9 mouse cellular contexts compared by ENCODE assay signal in the genomic region with DNA sequence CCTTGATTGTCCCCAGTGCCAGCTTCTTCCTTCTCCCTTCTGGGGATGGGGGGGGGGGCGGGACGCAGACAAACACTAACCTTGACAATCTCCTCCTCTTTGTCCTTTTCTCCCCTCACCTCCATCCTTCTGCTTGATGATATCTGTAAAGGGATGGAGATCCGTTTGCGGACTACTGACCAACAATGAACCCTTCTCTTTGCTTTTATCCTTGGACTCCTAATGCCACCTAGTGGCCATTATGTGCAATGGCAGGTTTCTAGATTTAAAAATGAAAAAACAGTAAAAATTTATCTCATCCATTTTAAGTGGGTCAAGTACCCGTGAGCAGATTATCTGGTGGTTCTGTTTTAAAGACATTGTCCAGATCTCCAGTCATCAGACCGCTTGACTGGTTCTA. TPM values are rescaled to one million over a fixed set of nuclear protein-coding genes. Genes with fewer than 3 reads are reported as not detected.
DNase-seq lines count a peak whose midpoint lies in the region; ATAC-seq and TF ChIP-seq lines count a peak whose summit lies in the region.
"Had no signal": no experiment of that assay in that cellular context is flagged by ENCODE, and none has a peak within 500 bp of the region (broad histone marks: within the 10 kb centered on the region; RNA-seq: fewer than 3 reads in every experiment).

No protein-coding gene starts in this region.

- H3K4me1 ChIP-seq in heart, embryonic 13.5 days: peaks cover 25% of the 10 kb centered on the region
- 0 out of 2 replicates have a peak, but pooled peaks cover 4% of the 10 kb centered on the region for H3K4me1 ChIP-seq in heart, embryonic 10.5 days
- 0 out of 2 replicates have a peak, but pooled peaks cover 6% of the 10 kb centered on the region for H3K4me1 ChIP-seq in forebrain, postnatal 0 days (ENCODE audit: insufficient read depth)
- H3K4me1 ChIP-seq in midbrain, embryonic 12.5 days: peaks cover 15% of the 10 kb centered on the region

- peak; percentile 86 for TF ChIP-seq CTCF in forebrain, postnatal 0 days (IDR thresholded peaks at IDR 0.05; ENCODE audit: low read depth)

- H3K36me3 ChIP-seq in heart, embryonic 13.5 days: no peaks in the 10 kb centered on the region
- no peaks in the 10 kb centered on the region for H3K36me3 ChIP-seq in heart, embryonic 10.5 days
- H3K36me3 ChIP-seq in forebrain, postnatal 0 days (ENCODE audit: insufficient read depth): no peaks in the 10 kb centered on the region
- H3K36me3 ChIP-seq in midbrain, embryonic 12.5 days: no peaks in the 10 kb centered on the region
- H3K36me3 ChIP-seq: liver, embryonic 15.5 days had no signal

- WGBS in heart, embryonic 13.5 days: 1% methylated on average over 6 of the region's 6 CpGs
- 1% methylated on average over 6 of the region's 6 CpGs for WGBS in heart, embryonic 10.5 days
- WGBS in forebrain, postnatal 0 days: under 1% methylated on average over 6 of the region's 6 CpGs
- 1% methylated on average over 6 of the region's 6 CpGs for WGBS in midbrain, embryonic 12.5 days

- H3K9ac ChIP-seq in heart, embryonic 13.5 days: no peak overlapping the region
- peak overlapping the region; percentile 28; the same call in 1 of the 2 replicates for H3K9ac ChIP-seq in forebrain, postnatal 0 days
- H3K9ac ChIP-seq in midbrain, embryonic 12.5 days (replicated peaks): peak overlapping the region; percentile 41
- H3K9ac ChIP-seq: liver, embryonic 15.5 days had no signal

- H3K4me3 ChIP-seq in heart, embryonic 13.5 days: no peak overlapping the region
- H3K4me3 ChIP-seq in heart, embryonic 10.5 days: no peak overlapping the region
- H3K4me3 ChIP-seq in forebrain, postnatal 0 days (ENCODE audit: low read depth, low read length): peak overlapping the region; percentile 30
- peak overlapping the region; percentile 4; the same call in 1 of the 2 replicates for H3K4me3 ChIP-seq in midbrain, embryonic 12.5 days
- H3K4me3 ChIP-seq: liver, embryonic 15.5 days had no signal

- H3K9me3 ChIP-seq in heart, embryonic 13.5 days: no peaks in the 10 kb centered on the region
- H3K9me3 ChIP-seq in heart, embryonic 10.5 days: no peaks in the 10 kb centered on the region
- H3K9me3 ChIP-seq in forebrain, postnatal 0 days (ENCODE audit: low read length): no peaks in the 10 kb centered on the region
- no peaks in the 10 kb centered on the region for H3K9me3 ChIP-seq in midbrain, embryonic 12.5 days
- H3K9me3 ChIP-seq: liver, embryonic 15.5 days had no signal

- peak overlapping the region; percentile 40 for H3K4me2 ChIP-seq in heart, embryonic 13.5 days
- peak overlapping the region; percentile 45 for H3K4me2 ChIP-seq in forebrain, postnatal 0 days (ENCODE audit: low read depth)
- peak overlapping the region; percentile 48 for H3K4me2 ChIP-seq in midbrain, embryonic 12.5 days (replicated peaks)
- H3K4me2 ChIP-seq: liver, embryonic 15.5 days had no signal

- no peak for ATAC-seq in heart, embryonic 13.5 days (ENCODE audit: extremely low read depth, insufficient number of reproducible peaks, low FRiP score, low TSS enrichment)
- no peak for ATAC-seq in forebrain, postnatal 0 days
- ATAC-seq in midbrain, embryonic 12.5 days (ENCODE audit: low FRiP score, low read depth): no peak

- H3K27me3 ChIP-seq in heart, embryonic 13.5 days (replicated peaks): peaks cover 22% of the 10 kb centered on the region
- H3K27me3 ChIP-seq in heart, embryonic 10.5 days (ENCODE audit: insufficient read depth, poor library complexity, severe bottlenecking): peaks cover 19% of the 10 kb centered on the region; the same call in 1 of the 2 replicates
- H3K27me3 ChIP-seq in forebrain, postnatal 0 days (ENCODE audit: insufficient read depth, low read length): no peaks in the 10 kb centered on the region
- H3K27me3 ChIP-seq in midbrain, embryonic 12.5 days: no peaks in the 10 kb centered on the region

- no peak overlapping the region for H3K27ac ChIP-seq in heart, embryonic 13.5 days (replicated peaks)
- H3K27ac ChIP-seq in heart, embryonic 10.5 days: no peak overlapping the region
- no peak overlapping the region for H3K27ac ChIP-seq in forebrain, postnatal 0 days (ENCODE audit: low read depth, low read length)
- H3K27ac ChIP-seq in midbrain, embryonic 12.5 days (replicated peaks): no peak overlapping the region
- H3K27ac ChIP-seq: liver, embryonic 15.5 days had no signal

- no peak for DNase-seq in heart, embryonic 10.5 days (ENCODE audit: low spot score)
- peak; percentile 76 for DNase-seq in NIH3T3 (ENCODE audit: low read depth)
- peak; percentile 70 for DNase-seq in forebrain, postnatal 0 days
- no peak for DNase-seq in ovary, postnatal 14 days (ENCODE audit: low spot score)
- DNase-seq in spleen, postnatal 14 days (ENCODE audit: low spot score in 2 of 2): no peak
- DNase-seq in layer of hippocampus, postnatal 25 days (ENCODE audit: extremely low spot score in 1 of 2, low spot score in 1 of 2): no peak

RNA-seq across cellular contexts. Expression of gene Zfp607b, which starts 3.5 kb away (rescaled TPM):
- 1.5 and 2.9 TPM in 2 replicates for polyA plus RNA-seq in heart, embryonic 13.5 days (2015; fragmentation: Nextera tagmentation; extraction: Ambion mirVana)
- 1.6 and 2.5 TPM in 2 replicates for polyA plus RNA-seq in heart, embryonic 10.5 days (2016; fragmentation: Nextera tagmentation; extraction: Ambion mirVana)
- total RNA-seq in forebrain, postnatal 0 days (2014; rRNA removed): 8.5 and 10.6 TPM in 2 replicates
- 5.7 and 6.5 TPM in 2 replicates for polyA plus RNA-seq in forebrain, postnatal 0 days (2015; fragmentation: Nextera tagmentation; extraction: Ambion mirVana)
- polyA plus RNA-seq in midbrain, embryonic 12.5 days (2016; fragmentation: Nextera tagmentation; extraction: Ambion mirVana): 9.3 and 9.9 TPM in 2 replicates
- 1 to 10 TPM; 7.9 to 9.0 TPM for total RNA-seq in layer of hippocampus, postnatal 25 days (2021)

RNA-seq across cellular contexts. Expression of gene Map3k10, which starts 11.3 kb away (rescaled TPM):
- 3.7 and 4.6 TPM in 2 replicates for polyA plus RNA-seq in heart, embryonic 13.5 days (2015; fragmentation: Nextera tagmentation; extraction: Ambion mirVana)
- polyA plus RNA-seq in heart, embryonic 10.5 days (2016; fragmentation: Nextera tagmentation; extraction: Ambion mirVana): 4.5 and 10.6 TPM in 2 replicates
- total RNA-seq in forebrain, postnatal 0 days (2014; rRNA removed): 117 and 126 TPM in 2 replicates
- 20.8 and 22.5 TPM in 2 replicates for polyA plus RNA-seq in forebrain, postnatal 0 days (2015; fragmentation: Nextera tagmentation; extraction: Ambion mirVana)
- polyA plus RNA-seq in midbrain, embryonic 12.5 days (2016; fragmentation: Nextera tagmentation; extraction: Ambion mirVana): 17.9 and 18.9 TPM in 2 replicates
- total RNA-seq in layer of hippocampus, postnatal 25 days (2021): 100 to 1,000 TPM; 195 to 201 TPM

RNA-seq across cellular contexts. Expression of gene Ttc9b, which starts 32.0 kb away (rescaled TPM):
- 0.25 TPM in 1 of 2 replicates, not detected in the other for polyA plus RNA-seq in heart, embryonic 13.5 days (2015; fragmentation: Nextera tagmentation; extraction: Ambion mirVana)
- polyA plus RNA-seq in heart, embryonic 10.5 days (2016; fragmentation: Nextera tagmentation; extraction: Ambion mirVana): not detected in 2 replicates
- 95.8 and 111 TPM in 2 replicates for total RNA-seq in forebrain, postnatal 0 days (2014; rRNA removed)
- polyA plus RNA-seq in forebrain, postnatal 0 days (2015; fragmentation: Nextera tagmentation; extraction: Ambion mirVana): 116 and 118 TPM in 2 replicates
- 18.1 and 19.4 TPM in 2 replicates for polyA plus RNA-seq in midbrain, embryonic 12.5 days (2016; fragmentation: Nextera tagmentation; extraction: Ambion mirVana)
- total RNA-seq in layer of hippocampus, postnatal 25 days (2021): 10 to 100 TPM; 55.0 to 59.8 TPM

RNA-seq across cellular contexts. Expression of gene Zfp60, which starts 45.5 kb away (rescaled TPM):
- 19.5 and 20.1 TPM in 2 replicates for polyA plus RNA-seq in heart, embryonic 13.5 days (2015; fragmentation: Nextera tagmentation; extraction: Ambion mirVana)
- polyA plus RNA-seq in heart, embryonic 10.5 days (2016; fragmentation: Nextera tagmentation; extraction: Ambion mirVana): 23.8 and 28.7 TPM in 2 replicates
- 41.3 and 46.0 TPM in 2 replicates for total RNA-seq in forebrain, postnatal 0 days (2014; rRNA removed)
- 24.3 and 44.3 TPM in 2 replicates for polyA plus RNA-seq in forebrain, postnatal 0 days (2015; fragmentation: Nextera tagmentation; extraction: Ambion mirVana)
- 102 and 112 TPM in 2 replicates for polyA plus RNA-seq in midbrain, embryonic 12.5 days (2016; fragmentation: Nextera tagmentation; extraction: Ambion mirVana)
- total RNA-seq in layer of hippocampus, postnatal 25 days (2021): 10 to 100 TPM; 36.4 to 42.7 TPM

Comparison
In these comparisons a context has a peak if more than half of its experiments do, and no peak if none do; other contexts are left out.
1. H3K4me3 ChIP-seq: peak in forebrain, postnatal 0 days (single experiment) and midbrain, embryonic 12.5 days (single experiment); none in heart, embryonic 13.5 days (single experiment) and heart, embryonic 10.5 days (single experiment).
2. DNase-seq: peak in NIH3T3 (single experiment) and forebrain, postnatal 0 days (single experiment); none in heart, embryonic 10.5 days (single experiment), ovary, postnatal 14 days (single experiment), spleen, postnatal 14 days (0 of 2) and layer of hippocampus, postnatal 25 days (0 of 2).
3. RNA of gene Ttc9b, which starts 32.0 kb away (polyA plus RNA-seq): 116 to 118 TPM in forebrain, postnatal 0 days and 18.1 to 19.4 TPM in midbrain, embryonic 12.5 days; 0.25 TPM in heart, embryonic 13.5 days and not detected in heart, embryonic 10.5 days; every median in the first group is over 10 times any median in the second.
4. Peak in every context shown above with its lines, with median percentiles within 50 percentile points of each other: H3K4me2 ChIP-seq.